Mouse (Mus musculus) limb, embryonic 14.5 days (tissue): Measurements from ENCODE around the gene Iqck. TPM values are rescaled to one million over a fixed set of nuclear protein-coding genes. Genes with fewer than 3 reads are reported as not detected.

Source experiments
- ATAC-seq: fragments of 200-750 bp; cut with Nextera tagmentation; 2 replicates; pipeline ENCODE4 v1.8.0; 2017; ENCODE audit warnings: low read depth, moderate number of reproducible peaks, moderate TSS enrichment; ENCODE audit not compliant: low FRiP score
- DNase-seq: peaks from one replicate; pipeline ENCODE4 v3.0.0-alpha.2; 2015; ENCODE audit warnings: low spot score
- H3K27ac ChIP-seq: fragments of 300-500 bp; sonication (generic); replicated peaks from 2 replicates; pipeline ENCODE4 v1.5.1; 2014; ENCODE audit warnings: low read depth, mild to moderate bottlenecking, low read length, moderate library complexity, mixed read lengths
- H3K27me3 ChIP-seq: fragments of 300-500 bp; sonication (generic); 2 replicates; pipeline ENCODE4 v1.6.1; 2014; ENCODE audit warnings: low read length, mixed read lengths; ENCODE audit not compliant: control insufficient read depth, insufficient read depth
- H3K36me3 ChIP-seq: fragments of 300-500 bp; sonication (generic); 2 replicates; pipeline ENCODE4 v1.6.1; 2014; ENCODE audit warnings: mild to moderate bottlenecking, low read length, moderate library complexity, mixed read lengths; ENCODE audit not compliant: control insufficient read depth, insufficient read depth
- H3K4me1 ChIP-seq: fragments of 300-500 bp; sonication (generic); 2 replicates; pipeline ENCODE4 v1.6.1; 2014; ENCODE audit warnings: antibody characterized with exemption, low read length, mixed read lengths; ENCODE audit not compliant: control insufficient read depth, insufficient read depth
- H3K4me2 ChIP-seq: fragments of 300-500 bp; sonication (generic); replicated peaks from 2 replicates; pipeline ENCODE4 v1.6.1; 2014; ENCODE audit warnings: low read depth, mild to moderate bottlenecking, low read length, moderate library complexity; ENCODE audit not compliant: severe bottlenecking
- H3K4me3 ChIP-seq: fragments of 300-500 bp; sonication (generic); replicated peaks from 2 replicates; pipeline ENCODE4 v1.5.1; 2014; ENCODE audit warnings: low read length
- H3K9ac ChIP-seq: fragments of 300-500 bp; sonication (generic); 2 replicates; pipeline ENCODE4 v1.6.1; 2014; ENCODE audit warnings: mild to moderate bottlenecking, low read depth, low read length, moderate library complexity; ENCODE audit not compliant: severe bottlenecking
- H3K9me3 ChIP-seq: fragments of 300-500 bp; sonication (generic); 2 replicates; pipeline ENCODE4 v1.6.1; 2016; ENCODE audit warnings: low read length; ENCODE audit not compliant: control insufficient read depth
- POLR2A ChIP-seq: fragments of 200-500 bp; IDR thresholded peaks from 2 replicates; pipeline ENCODE4 v1.8.0; 2012; ENCODE audit warnings: inconsistent platforms, mild to moderate bottlenecking, moderate library complexity, borderline replicate concordance; ENCODE audit not compliant: insufficient read depth, insufficient read length; ENCODE audit errors: extremely low read depth
- WGBS: fragments of 180-500 bp; shearing (Covaris S2); extraction: QIAGEN DNeasy Blood & Tissue Kit; methylation state at CpG from one replicate; pipeline ENCODE4 v1.1.7; 2014; 5-methylcytosine and 5-hydroxymethylcytosine counted together
- polyA plus RNA-seq, 2 experiments: library from polyadenylated mRNA; depleted of rRNA in 1 of 2; stranded (reverse) in 1 of 2; unstranded in 1 of 2; fragments of >200 nt; fragmentation: Nextera tagmentation in 1 of 2; extraction: Ambion mirVana in 1 of 2; gene quantifications; 2 replicates each; pipeline versions ENCODE4 v1.2.1 to v1.2.3; 2012 to 2014

Gene Iqck
- polyA plus RNA-seq, 2 experiments: 2.5 to 2.8 TPM

DNA sequence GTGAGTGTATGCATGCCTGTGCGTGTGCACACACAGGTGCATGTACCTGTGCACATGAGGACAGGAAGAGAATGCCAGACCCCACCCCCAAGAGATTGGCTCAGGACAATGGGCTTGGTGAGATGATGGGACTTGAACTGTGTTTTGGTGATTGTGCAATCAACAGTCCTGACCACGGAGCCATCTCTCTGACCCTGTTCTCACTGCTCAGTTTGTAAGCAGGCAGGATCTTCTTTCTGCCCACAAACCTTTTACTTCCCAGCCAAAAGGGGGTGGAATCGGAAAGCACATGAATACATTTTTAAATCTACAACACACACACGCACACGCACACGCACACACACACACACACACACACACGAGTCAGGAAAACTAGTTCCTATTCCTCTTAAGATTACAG, 56.0 kb downstream of the Iqck start:
- WGBS: 90% methylated on average over 7 of the region's 7 CpGs
- no peaks in the 10 kb centered on the region for H3K27me3 ChIP-seq
- H3K4me1 ChIP-seq: no peaks in the 10 kb centered on the region
- TF ChIP-seq POLR2A: no peak
- ATAC-seq (no peak), DNase-seq (no peak)
- H3K4me2 ChIP-seq: no peak overlapping the region
- H3K9ac ChIP-seq: no peak overlapping the region
- no peaks in the 10 kb centered on the region for H3K9me3 ChIP-seq
- H3K4me3 ChIP-seq: no peak overlapping the region
- no peak overlapping the region for H3K27ac ChIP-seq
- H3K36me3 ChIP-seq: no peaks in the 10 kb centered on the region

DNA sequence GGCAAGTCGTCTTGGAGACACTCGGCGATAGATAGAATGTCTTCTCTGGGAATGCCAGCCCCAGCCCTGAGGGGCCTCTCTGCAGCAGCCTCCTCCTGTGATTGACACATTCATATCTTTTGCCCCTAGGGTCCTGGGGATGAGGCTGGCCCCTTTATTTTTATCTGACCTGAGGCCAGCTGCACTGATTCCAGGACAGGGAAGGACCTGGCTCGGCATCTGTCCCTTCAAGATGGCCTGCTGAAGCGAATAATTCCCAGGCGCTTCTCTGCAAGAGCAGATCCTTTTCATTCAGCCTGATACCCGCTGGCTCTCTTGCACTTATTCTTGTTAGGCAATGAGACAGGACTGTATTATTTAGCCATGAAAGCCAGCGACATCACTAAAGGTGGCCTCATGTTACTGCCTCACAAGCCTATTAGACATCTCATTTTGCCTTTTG, 56.5 kb downstream of the Iqck start:
- Histone ChIP-seq H3K9ac (no peak overlapping the region), H3K27me3 (no peaks in the 10 kb centered on the region), H3K9me3 (no peaks in the 10 kb centered on the region), H3K4me3 (no peak overlapping the region), H3K4me2 (no peak overlapping the region), H3K27ac (no peak overlapping the region), H3K36me3 (no peaks in the 10 kb centered on the region), H3K4me1 (no peaks in the 10 kb centered on the region)
- no peak for TF ChIP-seq POLR2A
- 68% methylated on average over 8 of the region's 8 CpGs for WGBS
- no peak for DNase-seq
- no peak for ATAC-seq

DNA sequence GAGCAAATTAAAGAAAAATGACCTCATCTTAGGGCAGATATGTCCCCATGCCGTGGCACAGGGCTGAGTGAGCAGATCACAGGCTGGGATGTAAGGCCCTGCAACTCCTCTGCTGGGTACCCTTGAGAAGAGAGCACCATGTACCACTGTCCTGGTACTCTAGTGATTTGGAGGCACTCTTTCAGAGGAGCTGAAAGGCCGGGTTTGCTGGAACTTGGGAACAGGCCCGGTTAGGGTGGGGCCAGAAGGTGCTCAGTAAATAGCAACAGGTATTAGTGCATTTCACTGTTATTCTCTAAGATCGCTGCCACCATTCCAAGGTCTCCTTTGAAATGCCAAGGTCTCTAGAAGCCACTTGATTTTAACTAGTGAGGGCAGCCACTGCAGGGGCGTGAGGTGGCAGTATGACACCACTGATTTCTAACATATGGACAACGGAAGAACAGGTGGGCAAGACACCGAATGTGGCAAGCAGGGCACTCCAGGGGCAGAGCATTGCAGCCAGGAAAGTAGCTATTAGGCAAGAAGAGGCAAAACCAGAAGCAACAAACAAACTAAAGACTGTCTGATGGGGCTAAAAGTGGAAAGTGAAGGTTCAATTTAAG, 59.1 kb downstream of the Iqck start:
- no peak overlapping the region for H3K27ac ChIP-seq
- no peaks in the 10 kb centered on the region for H3K4me1 ChIP-seq
- WGBS: 76% methylated on average over 7 of the region's 7 CpGs
- no peaks in the 10 kb centered on the region for H3K27me3 ChIP-seq
- ATAC-seq (no peak), DNase-seq (no peak)
- H3K9ac ChIP-seq: no peak overlapping the region
- TF ChIP-seq POLR2A: no peak
- no peaks in the 10 kb centered on the region for H3K36me3 ChIP-seq
- H3K9me3 ChIP-seq: no peaks in the 10 kb centered on the region
- H3K4me2 ChIP-seq: no peak overlapping the region
- H3K4me3 ChIP-seq: no peak overlapping the region

DNA sequence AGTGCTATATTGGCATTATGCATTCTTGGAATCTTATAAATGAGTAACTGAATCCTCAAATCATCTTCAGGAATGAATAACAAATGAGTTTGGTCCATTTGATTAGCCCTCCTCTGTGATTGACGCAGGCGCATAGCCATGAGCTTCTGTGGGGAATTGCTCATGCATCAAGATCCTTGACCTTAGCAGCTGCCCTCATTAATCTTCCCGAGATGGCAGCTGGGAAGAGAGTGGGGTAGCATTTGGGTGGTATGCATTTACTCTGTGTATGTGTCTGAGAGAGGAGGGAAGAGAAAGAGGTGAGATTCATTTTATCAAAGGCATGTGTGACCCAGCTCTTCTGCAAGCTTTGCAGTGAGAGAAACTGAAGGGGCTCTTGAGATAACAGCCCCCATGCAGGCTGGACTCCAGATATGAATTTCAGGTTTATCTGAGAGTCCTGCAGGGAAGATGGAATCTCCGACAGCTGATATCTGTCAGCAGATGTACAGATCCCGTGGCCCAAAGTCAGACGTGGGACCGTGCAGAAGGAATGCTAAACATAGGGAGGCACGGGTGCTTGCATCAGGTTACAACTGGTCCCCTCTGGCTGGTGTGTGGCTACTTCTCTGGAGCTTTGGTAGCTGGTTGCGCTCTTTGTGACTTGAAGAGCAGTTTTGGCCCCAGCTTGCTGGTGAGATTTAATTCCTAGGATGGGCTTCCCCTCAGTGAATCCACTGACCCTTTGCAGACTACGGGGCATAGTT, 63.9 kb downstream of the Iqck start:
- DNase-seq (peak; percentile 16), ATAC-seq (peak; percentile 79)
- Histone ChIP-seq H3K27me3 (no peaks in the 10 kb centered on the region), H3K9ac (no peak overlapping the region), H3K27ac (no peak overlapping the region), H3K4me3 (no peak overlapping the region), H3K36me3 (no peaks in the 10 kb centered on the region), H3K4me1 (no peaks in the 10 kb centered on the region), H3K4me2 (no peak overlapping the region), H3K9me3 (no peaks in the 10 kb centered on the region)
- no peak for TF ChIP-seq POLR2A
- 69% methylated on average over 10 of the region's 10 CpGs for WGBS

DNA sequence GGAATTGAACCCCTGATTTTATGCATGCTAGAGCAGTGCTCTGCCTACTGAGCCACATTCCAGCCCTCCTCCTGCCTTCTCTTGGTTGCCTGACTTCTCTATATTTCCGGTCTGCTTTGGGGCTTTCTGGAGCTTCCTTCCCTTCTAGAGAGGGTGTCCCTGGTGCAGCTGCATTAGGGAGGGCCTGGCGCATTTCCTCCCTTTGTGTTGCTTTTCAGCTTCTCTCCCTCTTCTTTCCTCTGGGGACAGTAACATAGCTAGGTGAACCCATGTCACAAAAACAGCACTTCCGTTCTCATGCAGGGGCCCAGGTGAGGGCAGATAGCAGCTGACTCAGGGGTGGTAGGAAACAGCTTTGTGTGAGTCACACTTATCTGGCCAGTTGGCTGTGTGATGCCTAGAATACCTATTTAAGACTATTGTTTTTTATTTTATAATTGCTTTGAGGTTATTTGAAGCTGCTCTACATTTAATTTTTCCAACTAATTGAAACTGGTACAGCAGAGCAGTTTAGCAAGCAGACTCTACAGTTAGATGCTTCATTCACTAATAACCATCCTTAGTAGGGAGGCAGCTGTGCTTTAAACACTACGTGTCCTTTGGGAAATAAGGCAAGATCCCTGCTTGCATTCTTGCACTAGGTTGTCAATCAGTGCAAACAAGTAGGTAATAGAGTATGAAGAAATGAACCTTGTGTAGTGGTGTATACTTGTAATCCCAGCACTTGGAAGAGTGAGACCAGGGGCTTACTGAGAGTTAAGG, 67.1 kb downstream of the Iqck start:
- no peak overlapping the region for H3K4me2 ChIP-seq
- no peaks in the 10 kb centered on the region for H3K36me3 ChIP-seq
- no peaks in the 10 kb centered on the region for H3K27me3 ChIP-seq
- WGBS: 60% methylated on average over 4 of the region's 4 CpGs
- no peak overlapping the region for H3K4me3 ChIP-seq
- H3K4me1 ChIP-seq: no peaks in the 10 kb centered on the region
- TF ChIP-seq POLR2A: no peak
- ATAC-seq: no peak
- DNase-seq: no peak
- no peak overlapping the region for H3K27ac ChIP-seq
- H3K9ac ChIP-seq: no peak overlapping the region
- H3K9me3 ChIP-seq: no peaks in the 10 kb centered on the region
